Mouse (Mus musculus): ENCODE results near the gene Tmem239.

Gene Tmem239

GRCm38 (mm10) chr2:130411558-130412495, 5.5 kb downstream of the Tmem239 start:
- WGBS, result 40% methylated on average over 16 of the region's 16 CpGs

GRCm38 (mm10) chr2:130412775-130413174, 6.5 kb downstream of the Tmem239 start:
- 78% methylated on average over 3 of the region's 3 CpGs for WGBS

GRCm38 (mm10) chr2:130414094-130414856, 8.0 kb downstream of the Tmem239 start:
- 80% methylated on average over 6 of the region's 6 CpGs for WGBS

GRCm38 (mm10) chr2:130421781-130422620, 15.7 kb downstream of the Tmem239 start:
- 96% methylated on average over 26 of the region's 26 CpGs for WGBS

- WGBS, result 11% methylated on average over 49 of the region's 49 CpGs
These were observed 17.3 kb downstream of the Tmem239 start for GRCm38 (mm10) chr2:130423397-130424125.

GRCm38 (mm10) chr2:130424126-130424853, 18.0 kb downstream of the Tmem239 start, which contains the start of the genes Vps16 and Pced1a:
Vps16 (plus strand) TSS chr2:130424339.
Pced1a (minus strand) TSS chr2:130424701.
- WGBS, result under 1% methylated on average over 58 of the region's 58 CpGs

GRCm38 (mm10) chr2:130425112-130425511, 18.8 kb downstream of the Tmem239 start:
- 14% methylated on average over 5 of the region's 5 CpGs for WGBS

GRCm38 (mm10) chr2:130429851-130430250, 23.6 kb downstream of the Tmem239 start:
- 31% methylated on average over 2 of the region's 2 CpGs for WGBS

- WGBS, result 65% methylated on average over 3 of the region's 3 CpGs
These were observed 24.2 kb downstream of the Tmem239 start for GRCm38 (mm10) chr2:130430484-130430883.

GRCm38 (mm10) chr2:130432157-130432556, 25.9 kb downstream of the Tmem239 start:
- 65% methylated on average over 3 of the region's 3 CpGs for WGBS

GRCm38 (mm10) chr2:130433152-130433551, 26.9 kb downstream of the Tmem239 start:
- WGBS, result 14% methylated on average over 4 of the region's 4 CpGs

- WGBS, result 100% methylated on average over 1 of the region's 1 CpGs
These were observed 30.5 kb downstream of the Tmem239 start for GRCm38 (mm10) chr2:130436769-130437168.

GRCm38 (mm10) chr2:130438861-130439260, 32.6 kb downstream of the Tmem239 start:
- WGBS, result 72% methylated on average over 3 of the region's 3 CpGs

- WGBS, result 91% methylated on average over 4 of the region's 4 CpGs
These were observed 33.7 kb downstream of the Tmem239 start for GRCm38 (mm10) chr2:130439840-130440480.

- 79% methylated on average over 10 of the region's 10 CpGs for WGBS
These were observed 35.9 kb downstream of the Tmem239 start for GRCm38 (mm10) chr2:130442162-130442561.

GRCm38 (mm10) chr2:130449021-130449793, 42.9 kb downstream of the Tmem239 start:
- WGBS, result 13% methylated on average over 17 of the region's 17 CpGs

- WGBS, result under 1% methylated on average over 50 of the region's 50 CpGs
These were observed 43.6 kb downstream of the Tmem239 start, which contains the start of gene Ptpra for GRCm38 (mm10) chr2:130449794-130450433. Ptpra (plus strand) TSS chr2:130450278.

GRCm38 (mm10) chr2:130450434-130450796, 44.1 kb downstream of the Tmem239 start:
- under 1% methylated on average over 47 of the region's 47 CpGs for WGBS

Data from cerebral cortex, adult 2 months (tissue).